Mouse (Mus musculus) stomach, adult 2 months (tissue): Measurements from ENCODE around the gene Cideb. TPM values are rescaled to one million over a fixed set of nuclear protein-coding genes. Genes with fewer than 3 reads are reported as not detected.

Experiments
- polyA plus RNA-seq: library from polyadenylated mRNA; depleted of rRNA; stranded (reverse); fragments of >200 nt; gene quantifications from 2 replicates; pipeline ENCODE4 v1.2.3, GENCODE M21; 2012; rRNA removed

Cideb gene
- polyA plus RNA-seq, result 16.4 and 17.4 TPM in 2 replicates

GRCm38 (mm10) chr14:55758363-55758784 lies at the start of gene Cideb:
Cideb (minus strand) TSS chr14:55758458.

GRCm38 (mm10) chr14:55788256-55789050 lies 30.2 kb upstream of the Cideb start, which contains the start of gene Ripk3:
Ripk3 (minus strand) TSS chr14:55788865.

GRCm38 (mm10) chr14:55783958-55784235 lies 25.6 kb upstream of the Cideb start, which contains the start of gene Adcy4:
Adcy4 (minus strand) TSS chr14:55784095.

GRCm38 (mm10) chr14:55765696-55766095 lies 7.4 kb upstream of the Cideb start, which contains the start of gene Ltb4r1:
Ltb4r1 (plus strand) TSS chr14:55765962.

GRCm38 (mm10) chr14:55761163-55761562 lies 2.9 kb upstream of the Cideb start, which contains the start of gene Ltb4r2:
Ltb4r2 (plus strand) TSS chr14:55761428.

GRCm38 (mm10) chr14:55745180-55745860 lies 12.9 kb downstream of the Cideb start, which contains the start of the genes Dhrs1 and Nop9:
Dhrs1 (minus strand) TSS chr14:55745690.
Nop9 (plus strand) TSS chr14:55745693.

GRCm38 (mm10) chr14:55721700-55722437 lies 36.4 kb downstream of the Cideb start, which contains the start of gene Rabggta:
Rabggta (minus strand) TSS chr14:55722263.

GRCm38 (mm10) chr14:55713729-55714122 lies 44.5 kb downstream of the Cideb start, which contains the start of gene Tgm1:
Tgm1 (minus strand) TSS chr14:55713926.

Other genes starting within 250 kb of the Cideb start
- gene Cpne6, start 248.0 kb downstream of the Cideb start, polyA plus RNA-seq, result 0.02 and 0.04 TPM in 2 replicates
- gene Nrl, start 233.5 kb downstream of the Cideb start, polyA plus RNA-seq, result not detected in 2 replicates
- gene Pck2, start 218.2 kb downstream of the Cideb start, polyA plus RNA-seq, result 9.6 and 12.0 TPM in 2 replicates
- 34.1 and 39.6 TPM in 2 replicates for gene Dcaf11, start 198.5 kb downstream of the Cideb start, polyA plus RNA-seq
- 0.36 and 0.43 TPM in 2 replicates for gene A730061H03Rik, start 198.1 kb downstream of the Cideb start, polyA plus RNA-seq
- 5.4 and 7.6 TPM in 2 replicates for gene Fitm1, start 182.8 kb downstream of the Cideb start, polyA plus RNA-seq
- gene Psme1, start 180.3 kb downstream of the Cideb start, polyA plus RNA-seq, result 18.6 and 20.4 TPM in 2 replicates
- gene Emc9, start 173.2 kb downstream of the Cideb start, polyA plus RNA-seq, result 8.2 and 12.0 TPM in 2 replicates
- gene Psme2, start 167.3 kb downstream of the Cideb start, polyA plus RNA-seq, result 20.5 and 26.3 TPM in 2 replicates
- 14.6 and 15.8 TPM in 2 replicates for gene Rnf31, start 166.8 kb downstream of the Cideb start, polyA plus RNA-seq
- 20.0 and 20.2 TPM in 2 replicates for gene Irf9, start 154.9 kb downstream of the Cideb start, polyA plus RNA-seq
- 4.1 and 5.4 TPM in 2 replicates for gene Rec8, start 140.4 kb downstream of the Cideb start, polyA plus RNA-seq
- 31.9 and 34.9 TPM in 2 replicates for gene Ipo4, start 122.5 kb downstream of the Cideb start, polyA plus RNA-seq
- gene Gm49378, start 120.6 kb downstream of the Cideb start, polyA plus RNA-seq, result 8.5 and 8.6 TPM in 2 replicates
- 55.0 and 58.0 TPM in 2 replicates for gene Tm9sf1, start 114.7 kb downstream of the Cideb start, polyA plus RNA-seq
- 0.38 and 0.49 TPM in 2 replicates for gene Tssk4, start 108.3 kb downstream of the Cideb start, polyA plus RNA-seq
- 6.8 and 7.4 TPM in 2 replicates for gene Mdp1, start 98.0 kb downstream of the Cideb start, polyA plus RNA-seq
- gene Gmpr2, start 86.5 kb downstream of the Cideb start, polyA plus RNA-seq, result 3.7 and 4.7 TPM in 2 replicates
- gene Nedd8, start 86.3 kb downstream of the Cideb start, polyA plus RNA-seq, result 167 and 187 TPM in 2 replicates
- 3.1 and 4.4 TPM in 2 replicates for gene Tinf2, start 76.6 kb downstream of the Cideb start, polyA plus RNA-seq
- gene Tgm1, start 44.5 kb downstream of the Cideb start, polyA plus RNA-seq, result 29.4 and 45.8 TPM in 2 replicates
- gene Rabggta, start 36.2 kb downstream of the Cideb start, polyA plus RNA-seq, result 24.3 and 27.3 TPM in 2 replicates
- 50.3 and 51.5 TPM in 2 replicates for gene Dhrs1, start 12.8 kb downstream of the Cideb start, polyA plus RNA-seq
- gene Nop9, start 12.8 kb downstream of the Cideb start, polyA plus RNA-seq, result 5.8 and 6.9 TPM in 2 replicates
- 5.8 and 10.2 TPM in 2 replicates for gene Ltb4r2, start 3.0 kb upstream of the Cideb start, polyA plus RNA-seq
- 5.6 and 10.4 TPM in 2 replicates for gene Ltb4r1, start 7.5 kb upstream of the Cideb start, polyA plus RNA-seq
- gene Adcy4, start 25.6 kb upstream of the Cideb start, polyA plus RNA-seq, result 8.0 and 9.3 TPM in 2 replicates
- 16.6 and 17.9 TPM in 2 replicates for gene Ripk3, start 30.4 kb upstream of the Cideb start, polyA plus RNA-seq
- gene Nfatc4, start 64.7 kb upstream of the Cideb start, polyA plus RNA-seq, result 13.1 and 15.8 TPM in 2 replicates
- gene Nynrin, start 95.6 kb upstream of the Cideb start, polyA plus RNA-seq, result 1.7 and 2.3 TPM in 2 replicates
- gene Cbln3, start 125.9 kb upstream of the Cideb start, polyA plus RNA-seq, result 0.11 and 0.34 TPM in 2 replicates
- 13.9 and 14.7 TPM in 2 replicates for gene Khnyn, start 126.5 kb upstream of the Cideb start, polyA plus RNA-seq
- 17.2 and 19.5 TPM in 2 replicates for gene Sdr39u1, start 141.8 kb upstream of the Cideb start, polyA plus RNA-seq
- gene Cma1, start 186.2 kb upstream of the Cideb start, polyA plus RNA-seq, result 1.3 and 3.1 TPM in 2 replicates
- not detected in 2 replicates for gene Cma2, start 192.5 kb upstream of the Cideb start, polyA plus RNA-seq